Mouse (Mus musculus) ovary, postnatal 36 days (tissue): ENCODE measurements around the gene Eif2ak1.

Source experiments
- DNase-seq: peaks from one replicate; pipeline ENCODE4 v3.0.0; 2022; ENCODE audit warnings: low spot score, mixed read lengths

Gene Eif2ak1

DNA sequence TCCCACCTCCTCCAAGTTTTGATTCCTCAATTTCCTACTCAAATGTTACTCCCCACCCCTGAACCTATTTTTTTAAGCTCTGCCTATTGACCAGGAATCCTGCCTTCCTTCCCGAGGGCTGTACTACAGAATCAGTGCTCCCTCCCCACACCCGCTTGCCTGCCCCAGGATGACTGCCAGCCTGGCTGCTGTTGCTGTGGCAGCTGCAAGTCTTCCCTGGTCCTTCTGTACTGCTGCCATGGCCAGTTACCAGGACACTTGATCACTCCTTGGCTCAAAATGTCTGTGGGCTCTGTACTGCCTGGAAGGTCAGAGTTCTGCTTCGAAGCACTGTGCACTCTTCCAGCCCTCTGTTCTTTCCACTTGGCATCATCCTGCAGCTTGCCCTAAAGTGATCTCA lies 84.5 kb downstream of the Eif2ak1 start:
- no peak for DNase-seq

GRCm38 (mm10) chr5:143903813-143904212 lies 86.2 kb downstream of the Eif2ak1 start:
- no peak for DNase-seq

- no peak for DNase-seq
Observed at GRCm38 (mm10) chr5:143906429-143906828, 88.8 kb downstream of the Eif2ak1 start.

GRCm38 (mm10) chr5:143908926-143909325 lies 91.3 kb downstream of the Eif2ak1 start:
- DNase-seq: no peak

DNA sequence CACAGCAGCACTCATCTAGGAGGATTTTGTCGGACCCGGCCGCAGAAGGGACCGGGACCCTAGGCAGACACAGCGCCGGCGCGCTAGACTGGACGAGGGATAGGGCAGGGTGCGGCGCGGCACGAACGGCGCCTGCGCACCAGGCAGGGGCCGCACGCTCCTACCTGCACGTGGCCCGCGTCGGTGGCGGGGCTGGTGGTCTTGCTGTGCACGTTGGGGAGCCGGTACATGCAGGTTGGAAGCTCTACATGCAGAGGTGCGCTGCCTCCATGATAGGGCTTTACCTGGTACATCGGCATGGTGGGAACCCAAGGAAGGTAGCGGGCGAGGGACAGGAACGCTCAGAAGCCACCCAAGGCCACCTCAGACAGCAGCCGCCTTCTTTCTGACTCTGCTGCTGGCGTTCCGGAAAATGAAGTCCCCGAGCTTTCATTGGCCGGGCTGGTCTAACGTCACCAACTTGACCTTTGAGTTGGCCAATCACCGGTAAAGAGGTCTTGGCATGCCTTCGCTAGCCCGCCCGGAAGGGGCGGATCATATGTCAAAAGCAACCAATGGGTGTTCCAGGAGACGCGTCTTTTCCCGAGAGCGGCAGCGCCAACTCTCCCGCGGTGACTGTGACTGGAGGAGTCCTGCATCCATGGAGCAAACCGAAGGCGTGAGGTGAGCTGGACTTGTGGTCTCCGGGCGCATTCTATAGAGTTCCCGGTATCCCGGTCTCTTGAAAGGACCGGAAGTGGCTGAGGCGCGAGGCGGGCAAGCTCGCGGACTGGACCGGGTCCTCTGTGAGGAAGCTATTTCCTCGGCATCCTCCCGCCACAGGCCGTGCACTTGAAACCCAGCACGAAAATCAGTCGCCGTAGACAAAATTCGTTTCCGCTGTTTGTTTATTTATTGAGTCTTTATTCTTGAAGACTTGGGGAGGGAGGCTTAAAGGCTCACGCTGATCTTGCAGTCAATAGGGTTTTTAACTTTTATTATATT lies 92.1 kb downstream of the Eif2ak1 start, which contains the start of the genes Aimp2 and Pms2:
Aimp2 (minus strand) TSS at position 431 of the 984 bp plus-strand sequence.
Pms2 (plus strand) TSS at position 548 of the 984 bp plus-strand sequence.
- DNase-seq: peak; percentile 91

DNA sequence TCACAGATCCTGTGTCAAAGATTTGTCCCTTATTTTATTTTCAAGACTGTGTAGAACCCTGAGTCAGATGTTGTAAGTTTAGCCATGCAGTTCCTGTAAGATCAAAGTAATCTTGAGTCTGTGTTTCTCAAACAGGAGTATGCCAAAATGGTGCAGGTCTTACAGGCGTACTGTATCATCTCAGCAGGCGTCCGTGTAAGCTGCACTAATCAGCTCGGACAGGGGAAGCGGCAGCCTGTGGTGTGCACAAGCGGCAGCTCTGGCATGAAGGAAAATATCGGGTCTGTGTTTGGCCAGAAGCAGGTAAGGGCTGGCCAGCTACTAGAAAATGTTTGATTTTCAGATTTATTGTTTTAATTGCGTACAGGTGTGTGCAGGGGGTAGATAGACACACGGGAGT lies 98.6 kb downstream of the Eif2ak1 start:
- no peak for DNase-seq

DNA sequence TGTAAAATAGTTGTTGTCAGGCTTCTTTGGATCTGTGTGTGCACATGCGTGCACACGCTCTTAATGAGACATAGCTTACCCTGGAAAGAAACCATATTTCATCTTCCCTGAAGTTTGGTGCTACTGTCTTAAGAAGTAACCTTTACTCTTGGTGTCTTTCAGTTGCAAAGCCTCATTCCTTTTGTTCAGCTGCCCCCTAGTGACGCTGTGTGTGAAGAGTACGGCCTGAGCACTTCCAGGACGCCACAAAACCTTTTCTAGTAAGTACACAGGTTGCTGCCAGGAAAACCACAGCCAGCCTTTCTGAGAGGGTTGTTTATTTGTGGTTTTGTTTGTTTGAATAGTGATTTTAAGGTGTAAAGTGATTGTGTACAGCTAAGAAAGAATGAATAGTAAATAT lies 99.8 kb downstream of the Eif2ak1 start:
- DNase-seq: peak; percentile 45

DNA sequence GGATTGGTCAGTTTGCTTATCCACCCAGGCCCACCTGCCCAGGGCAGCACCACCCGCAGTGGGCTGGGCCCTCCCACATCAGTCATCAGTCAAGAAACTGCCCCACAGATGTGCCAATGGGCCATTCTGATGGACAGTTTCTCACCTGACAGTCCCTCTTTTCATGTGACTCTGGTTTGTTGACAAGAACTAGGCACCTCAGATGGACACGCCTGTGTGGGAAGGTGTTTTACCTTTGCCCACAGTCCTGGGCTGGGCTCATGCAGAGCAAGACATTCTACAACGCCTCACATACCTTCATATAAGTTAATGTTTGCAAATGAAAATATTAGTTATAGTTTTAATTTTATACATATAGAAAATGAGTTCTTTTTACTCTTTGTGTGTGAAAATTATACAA lies 100.5 kb downstream of the Eif2ak1 start:
- no peak for DNase-seq

GRCm38 (mm10) chr5:143924781-143925452 lies 107.3 kb downstream of the Eif2ak1 start:
- DNase-seq: no peak

- no peak for DNase-seq
Observed at GRCm38 (mm10) chr5:143927875-143928274, 110.3 kb downstream of the Eif2ak1 start, which contains the start of gene Gm42421. Gene Gm42421 (plus strand): TSS chr5:143928175.

- DNase-seq: no peak
Observed at GRCm38 (mm10) chr5:143929291-143929690, 111.7 kb downstream of the Eif2ak1 start.

DNA sequence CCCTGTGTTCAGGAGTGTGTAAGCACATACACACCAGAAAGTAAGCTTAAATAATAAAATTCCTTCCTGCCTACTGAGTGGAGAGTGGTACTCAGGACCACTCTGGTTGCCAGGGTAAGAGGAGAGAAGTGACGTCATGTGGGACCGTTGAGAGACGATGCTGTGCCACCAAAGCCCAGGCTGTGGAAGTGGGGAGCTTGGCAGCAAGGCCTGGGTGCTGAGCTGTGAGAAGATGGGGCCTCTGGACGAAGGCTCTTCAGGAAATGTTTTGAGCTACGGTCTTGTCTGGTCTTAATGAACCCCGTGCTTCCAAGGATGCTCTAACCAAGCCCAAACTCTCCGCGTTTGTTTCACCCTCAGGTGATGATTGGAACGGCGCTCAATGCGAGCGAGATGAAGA lies 113.1 kb downstream of the Eif2ak1 start:
- DNase-seq: no peak

- no peak for DNase-seq
Observed at GRCm38 (mm10) chr5:143931863-143932580, 114.4 kb downstream of the Eif2ak1 start.

DNA sequence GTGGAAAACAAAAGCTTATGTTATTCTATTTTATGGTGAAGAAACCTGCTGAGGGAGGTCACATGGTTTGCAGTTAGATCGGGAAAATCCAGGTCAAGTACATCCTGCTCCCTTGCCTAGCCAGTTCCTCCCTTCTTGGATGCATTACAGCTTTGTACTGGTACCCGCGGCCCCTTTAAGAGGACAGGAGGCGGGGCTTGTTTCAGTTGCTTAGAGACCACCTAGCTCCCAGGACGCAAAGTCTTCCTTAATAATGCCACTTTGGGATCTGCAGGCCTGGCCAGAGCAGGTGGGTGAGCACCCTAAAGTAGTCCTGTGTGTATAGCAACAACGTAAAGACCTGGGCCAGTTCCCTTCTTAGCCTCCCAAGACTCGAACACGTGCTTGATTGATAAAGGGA lies 115.2 kb downstream of the Eif2ak1 start, which contains the start of gene Rsph10b:
Rsph10b (plus strand) TSS at position 205 of the 400 bp plus-strand sequence.
- DNase-seq: peak; percentile 18

- DNase-seq: no peak
Observed at GRCm38 (mm10) chr5:143933414-143933813, 115.8 kb downstream of the Eif2ak1 start.

GRCm38 (mm10) chr5:143933875-143934274 lies 116.3 kb downstream of the Eif2ak1 start:
- DNase-seq: no peak

- DNase-seq: no peak
Observed at GRCm38 (mm10) chr5:143936156-143936555, 118.6 kb downstream of the Eif2ak1 start.

- no peak for DNase-seq
Observed at GRCm38 (mm10) chr5:143941588-143941987, 124.0 kb downstream of the Eif2ak1 start.

DNA sequence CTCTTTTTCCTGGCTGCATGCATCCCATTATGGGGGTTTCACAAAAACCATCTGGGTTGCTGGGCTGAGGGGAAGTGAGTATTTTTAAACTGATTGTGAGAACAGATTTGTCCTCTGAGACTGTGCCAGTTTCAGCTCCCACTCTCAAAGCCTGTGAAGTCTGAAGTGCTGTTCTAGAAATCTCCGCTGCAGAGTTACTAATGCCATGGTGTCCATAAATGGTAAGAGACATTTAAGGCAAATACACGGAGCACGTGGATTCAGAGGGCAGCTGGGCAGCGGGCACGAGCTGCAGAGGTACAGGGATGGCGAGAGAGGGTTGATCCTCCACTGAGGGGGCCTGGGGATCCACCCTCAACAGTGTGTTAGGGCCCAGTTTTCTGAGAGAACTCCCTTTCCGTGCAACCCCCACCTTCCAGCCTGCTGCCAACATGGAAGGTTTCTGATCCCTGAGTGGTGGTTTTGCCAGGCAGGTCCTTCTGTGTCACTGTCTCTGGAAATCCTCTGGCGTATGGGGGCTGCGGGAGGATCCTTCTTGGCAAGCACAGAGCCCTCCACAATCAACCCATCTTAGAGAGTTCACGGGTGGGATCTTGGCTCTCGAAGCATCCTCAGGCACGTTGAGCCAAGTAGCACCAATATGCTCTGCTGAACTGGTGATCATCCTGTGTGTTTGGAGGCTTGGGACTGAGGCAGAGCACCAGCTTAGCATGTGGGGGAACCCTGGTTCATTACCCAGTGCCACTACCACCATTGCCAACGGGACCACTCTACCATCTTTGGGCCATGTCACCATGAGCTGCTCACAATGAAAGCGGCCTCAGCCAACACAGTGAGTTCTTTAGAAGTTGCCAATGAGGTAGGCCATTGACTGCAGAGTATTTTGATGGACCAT lies 125.9 kb downstream of the Eif2ak1 start:
- DNase-seq: no peak

DNA sequence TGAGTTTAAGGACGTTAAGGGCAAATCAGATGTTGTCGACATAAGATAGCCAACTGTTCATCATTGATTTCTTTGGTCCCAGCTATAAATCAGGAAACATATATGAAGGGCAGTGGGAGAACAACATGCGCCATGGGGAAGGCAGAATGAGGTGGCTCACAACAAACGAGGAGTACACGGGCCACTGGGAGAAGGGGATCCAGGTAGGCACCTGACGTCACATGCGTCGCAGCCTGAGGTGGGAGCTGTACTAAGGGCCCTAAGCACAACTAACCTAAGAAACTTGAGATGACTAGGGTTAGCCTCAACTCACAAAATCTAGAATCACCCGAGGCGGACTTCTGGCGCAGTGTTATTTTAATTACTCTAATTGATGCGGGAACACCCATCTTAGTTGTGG lies 130.8 kb downstream of the Eif2ak1 start:
- no peak for DNase-seq

DNA sequence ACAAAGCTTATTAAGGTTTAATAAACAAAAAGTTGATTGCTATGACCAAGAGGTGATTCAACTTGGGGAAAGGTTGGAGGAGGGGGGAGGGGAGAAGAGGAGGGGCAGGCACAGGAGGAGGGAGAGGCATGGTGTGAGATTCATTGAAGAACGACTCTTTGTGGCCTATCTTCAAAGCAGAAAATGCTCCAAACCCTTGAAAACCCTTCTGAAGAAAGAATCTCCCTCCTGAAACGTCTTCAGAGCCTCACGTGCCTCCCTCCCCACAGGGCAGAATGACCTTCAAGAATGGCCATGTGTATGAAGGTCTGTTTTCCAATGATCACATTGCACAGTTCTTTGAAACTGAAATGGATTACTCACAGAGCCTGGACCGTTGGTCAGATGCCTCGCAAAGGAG lies 132.4 kb downstream of the Eif2ak1 start:
- DNase-seq: no peak
